Mouse (Mus musculus) mouse embryonic stem cell (cell line): ENCODE data around the gene Jak2.

ENCODE experiments used
- in situ Hi-C, 2 experiments: fragments of 300-500 bp; cut with MboI; formaldehyde crosslinking; loops; 1 replicate in 1 of 2; 3 replicates in 1 of 2; pipeline ENCODE4 v1.14.3; 2019 to 2020; ENCODE audit warnings: low sequenced_read_pairs in 2 of 2, low pct_unique_long_range_greater_than_20kb in 1 of 2, mixed read lengths in 1 of 2; ENCODE audit not compliant: unreplicated experiment in 1 of 2

Gene Jak2

DNA sequence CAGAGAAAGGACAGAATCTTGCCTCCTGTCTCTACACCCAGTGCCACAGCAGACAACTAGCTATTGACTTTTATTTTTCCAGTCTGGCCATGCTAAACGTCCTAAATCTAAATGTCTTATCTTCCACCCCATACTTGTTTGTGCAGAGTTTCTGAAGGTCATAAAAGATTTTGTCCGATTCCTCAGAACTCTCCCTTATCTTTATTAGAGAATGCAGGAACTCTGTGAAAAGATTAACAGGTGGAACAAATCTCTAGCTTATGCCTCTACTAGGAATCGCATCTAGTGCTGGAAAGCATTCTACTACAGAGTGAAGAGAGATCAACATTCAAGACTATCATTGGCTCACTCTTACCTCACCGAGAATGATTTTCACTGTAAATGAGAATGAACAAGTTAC lies 1.7 kb upstream of the Jak2 start:
- in situ Hi-C loops: loop anchor here in 1 of 2 experiments (10.0 kb wide), 1 partner anchor 185 kb away; no protein-coding TSS in a partner anchor

DNA sequence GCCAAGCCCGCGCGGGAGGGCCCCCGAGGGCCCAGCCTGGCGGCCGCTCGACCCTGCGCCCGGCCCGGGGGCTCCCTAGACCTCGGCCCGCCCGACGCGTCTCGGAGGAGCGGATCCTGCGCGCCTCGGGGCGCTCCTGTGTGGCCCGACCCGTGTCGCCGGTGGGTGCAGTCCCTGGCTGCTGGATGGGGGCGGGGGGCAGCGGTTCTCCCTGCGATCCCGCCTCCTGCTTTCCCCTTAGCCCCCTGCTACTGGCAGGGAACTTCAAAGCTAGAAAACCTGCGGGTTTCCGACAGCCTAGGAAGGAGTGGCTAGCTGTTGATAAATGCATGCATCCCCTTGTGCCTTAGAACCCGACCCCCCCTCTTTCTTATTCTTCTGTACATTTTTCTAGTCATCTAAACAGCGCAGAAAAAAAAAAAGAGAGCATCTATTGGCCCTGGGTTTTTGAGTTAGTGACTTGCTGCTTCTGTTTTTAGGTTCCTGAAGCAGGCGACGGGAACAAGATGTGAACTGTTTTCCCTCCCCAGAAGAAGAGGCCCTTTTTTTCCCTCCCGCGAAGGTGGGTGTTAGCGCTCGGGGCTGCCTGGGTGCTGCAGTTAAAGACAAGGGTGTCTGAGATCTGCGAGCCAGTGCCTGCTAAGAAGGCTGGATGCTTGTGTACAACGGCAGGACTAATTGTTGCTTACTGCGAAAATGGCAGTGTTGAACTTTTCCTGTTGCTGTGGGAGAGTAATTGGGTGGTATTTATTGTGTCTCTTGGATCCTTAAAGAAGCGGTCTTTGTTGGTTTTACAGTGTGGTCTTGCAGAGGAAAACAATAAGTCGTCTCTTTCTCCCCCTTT lies 552 bp downstream of the Jak2 start:
- in situ Hi-C loops: loop anchor here in 1 of 2 experiments (10.0 kb wide), 1 partner anchor 187 kb away; no protein-coding TSS in a partner anchor

DNA sequence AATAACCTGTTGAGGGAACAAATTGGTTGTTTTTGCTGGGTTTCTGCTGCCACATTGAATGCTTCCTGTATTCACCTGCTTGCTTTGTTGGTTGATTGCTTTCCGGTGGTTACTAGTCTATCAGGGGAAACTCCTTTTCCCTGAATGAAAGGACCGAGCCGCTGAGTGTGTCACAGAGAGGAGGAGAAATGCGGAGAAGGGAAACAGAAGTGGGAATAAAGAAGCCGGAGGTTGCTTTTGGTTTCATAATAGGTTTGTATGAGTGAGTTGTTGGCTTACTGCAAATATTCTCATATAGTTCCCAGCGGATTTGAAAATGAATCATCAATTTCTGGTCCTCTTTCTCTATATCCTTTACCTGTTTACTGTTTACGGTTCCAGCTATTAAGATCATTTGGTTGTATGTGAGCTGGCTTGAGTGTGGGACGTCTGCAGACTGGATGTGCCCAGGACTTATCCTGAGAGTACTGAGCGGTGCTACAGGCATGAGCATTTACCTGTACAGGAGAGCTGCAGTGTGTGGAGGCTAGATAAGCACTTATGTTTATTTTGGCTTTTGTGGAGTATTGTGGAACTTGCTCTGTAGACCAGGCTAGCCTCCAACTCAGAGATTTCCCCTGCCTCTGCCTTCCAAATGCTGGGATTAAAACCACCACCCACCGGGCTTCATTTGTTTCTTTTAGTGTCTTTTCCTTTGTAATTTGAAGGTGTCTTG lies 1.4 kb downstream of the Jak2 start:
- in situ Hi-C loops: loop anchor here in 1 of 2 experiments (10.0 kb wide), 1 partner anchor 188 kb away; no protein-coding TSS in a partner anchor

DNA sequence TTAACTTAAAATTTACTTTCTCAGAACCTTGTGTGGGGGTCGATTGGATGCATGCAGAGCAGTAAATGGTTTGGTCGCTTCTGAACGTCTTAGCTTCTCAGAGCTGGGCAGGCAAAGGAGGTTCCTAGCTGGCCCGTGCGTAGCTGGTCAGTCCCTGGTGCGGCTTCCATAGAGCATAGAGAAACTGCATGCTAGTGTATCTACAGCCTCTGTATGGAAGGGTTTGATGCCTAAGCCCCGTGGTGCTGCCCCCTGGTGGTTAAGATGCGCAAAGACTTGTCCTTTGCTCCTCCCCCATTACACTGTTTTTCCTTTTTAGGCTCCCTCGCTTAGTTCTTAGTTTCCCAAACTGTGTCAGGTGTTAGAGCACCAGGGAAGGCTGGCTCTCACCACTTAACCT lies 2.1 kb downstream of the Jak2 start:
- in situ Hi-C loops: loop anchor here in 1 of 2 experiments (10.0 kb wide), 1 partner anchor 189 kb away; no protein-coding TSS in a partner anchor

DNA sequence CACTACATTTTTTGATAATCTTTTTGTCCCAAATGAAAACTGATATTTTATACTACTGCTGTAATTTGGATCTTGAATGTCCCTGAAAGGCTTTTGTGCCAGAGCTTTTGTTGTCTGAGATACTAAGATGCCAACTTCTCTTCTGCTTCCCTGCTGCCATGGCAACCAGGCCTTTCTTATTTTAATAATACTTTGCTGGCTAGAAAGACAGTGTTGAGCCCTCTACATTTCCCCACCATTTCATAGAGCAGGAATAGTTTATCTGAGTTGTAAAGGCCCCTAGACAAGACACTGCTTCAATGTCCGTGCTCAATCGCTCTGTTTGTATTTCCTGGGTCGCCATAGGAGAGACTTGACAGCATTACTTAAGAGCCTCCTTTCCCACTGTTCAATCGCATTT lies 3.0 kb downstream of the Jak2 start:
- in situ Hi-C loops: loop anchor here in 1 of 2 experiments (10.0 kb wide), 1 partner anchor 190 kb away; no protein-coding TSS in a partner anchor

DNA sequence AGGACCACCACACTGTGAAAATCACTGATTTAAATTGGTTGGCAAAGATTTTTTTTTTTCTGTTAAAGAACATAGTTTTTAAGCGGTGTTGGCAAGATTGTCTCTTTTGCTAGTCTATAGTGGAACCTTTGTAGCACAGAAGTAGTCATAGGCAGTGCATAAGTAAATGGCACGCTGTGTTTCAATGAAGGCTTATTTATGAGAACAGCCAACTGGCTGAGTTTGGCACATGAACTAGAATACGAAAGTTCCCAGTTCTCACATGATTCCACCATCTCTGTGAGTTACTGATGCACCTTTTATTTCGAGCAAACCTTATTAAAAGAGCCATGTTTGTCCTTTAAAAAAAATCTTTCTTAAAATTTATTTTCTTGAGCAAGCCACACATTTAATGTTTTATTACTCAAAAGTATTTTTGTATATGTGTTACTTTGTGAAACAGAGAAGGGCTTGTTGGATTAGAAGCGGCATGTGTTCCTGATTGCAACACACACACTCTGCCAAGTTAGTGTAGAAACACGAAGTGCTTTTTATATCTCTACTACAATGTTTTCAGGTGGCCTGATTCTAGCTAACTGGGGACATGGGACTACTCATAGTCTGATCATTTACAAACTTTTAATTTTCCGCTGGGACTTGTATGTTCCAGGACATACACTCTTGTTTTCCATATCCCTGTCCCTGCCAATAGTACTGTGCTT lies 3.8 kb downstream of the Jak2 start:
- in situ Hi-C loops: loop anchor here in 1 of 2 experiments (10.0 kb wide), 1 partner anchor 191 kb away; no protein-coding TSS in a partner anchor

DNA sequence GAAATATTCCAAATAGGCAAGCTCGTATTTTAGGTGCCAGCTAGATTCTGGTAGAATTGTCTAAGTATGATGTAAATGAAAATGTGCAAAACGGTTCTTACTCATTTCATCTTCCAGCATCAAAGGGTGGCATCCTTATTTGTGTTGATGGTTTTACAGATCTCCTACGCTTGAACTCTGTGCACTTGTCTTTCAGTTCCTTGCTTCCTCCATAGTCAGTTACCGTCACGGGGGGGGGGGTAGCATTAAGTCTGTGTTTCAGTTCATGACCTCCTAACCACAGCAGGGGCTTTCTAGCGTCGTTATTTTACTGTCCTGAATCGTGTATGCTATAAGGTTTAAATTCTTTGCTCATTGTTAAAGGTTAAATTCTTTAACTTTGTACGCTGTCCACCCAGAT lies 10.0 kb downstream of the Jak2 start:
- in situ Hi-C loops: no loop called here

DNA sequence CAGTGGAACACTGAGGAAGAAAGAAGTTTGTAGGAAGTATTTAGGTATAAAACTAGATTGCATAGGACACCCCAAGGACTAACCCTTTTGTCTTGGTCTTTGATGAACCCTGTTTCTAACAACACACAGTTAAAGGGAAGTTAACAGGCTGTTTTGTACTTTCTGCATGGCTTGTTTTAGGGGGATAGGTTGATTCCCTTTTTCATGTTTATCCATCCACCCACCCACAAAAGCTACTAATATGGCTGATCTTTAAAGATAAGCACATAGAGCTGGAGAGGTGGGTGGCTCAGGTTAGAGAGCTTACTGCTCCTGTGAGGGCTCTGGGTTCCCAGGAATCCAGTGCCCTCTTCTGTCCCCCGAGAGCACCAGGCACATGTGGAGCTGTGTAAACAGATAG lies 11.9 kb downstream of the Jak2 start:
- in situ Hi-C loops: no loop called here

DNA sequence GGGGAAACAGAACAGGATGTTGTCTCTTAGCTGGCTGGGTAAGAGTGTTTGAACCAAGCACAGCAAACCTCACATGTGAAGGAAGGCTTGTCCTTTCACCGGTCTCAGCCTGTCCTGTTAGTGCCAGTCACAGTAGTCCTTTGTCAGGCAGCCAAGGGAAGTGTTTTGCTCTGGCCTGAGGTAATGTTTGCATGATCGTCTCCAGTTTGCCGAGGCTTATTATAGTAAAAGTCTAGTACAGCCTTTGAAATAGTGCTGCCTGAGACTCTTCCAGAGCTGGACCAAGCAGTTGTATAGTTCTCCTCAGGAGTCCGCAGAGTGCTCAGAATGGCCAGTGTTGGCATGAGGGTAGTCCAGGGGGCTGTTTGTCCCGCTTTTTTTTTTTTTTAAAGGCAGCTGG lies 13.9 kb downstream of the Jak2 start:
- in situ Hi-C loops: no loop called here

DNA sequence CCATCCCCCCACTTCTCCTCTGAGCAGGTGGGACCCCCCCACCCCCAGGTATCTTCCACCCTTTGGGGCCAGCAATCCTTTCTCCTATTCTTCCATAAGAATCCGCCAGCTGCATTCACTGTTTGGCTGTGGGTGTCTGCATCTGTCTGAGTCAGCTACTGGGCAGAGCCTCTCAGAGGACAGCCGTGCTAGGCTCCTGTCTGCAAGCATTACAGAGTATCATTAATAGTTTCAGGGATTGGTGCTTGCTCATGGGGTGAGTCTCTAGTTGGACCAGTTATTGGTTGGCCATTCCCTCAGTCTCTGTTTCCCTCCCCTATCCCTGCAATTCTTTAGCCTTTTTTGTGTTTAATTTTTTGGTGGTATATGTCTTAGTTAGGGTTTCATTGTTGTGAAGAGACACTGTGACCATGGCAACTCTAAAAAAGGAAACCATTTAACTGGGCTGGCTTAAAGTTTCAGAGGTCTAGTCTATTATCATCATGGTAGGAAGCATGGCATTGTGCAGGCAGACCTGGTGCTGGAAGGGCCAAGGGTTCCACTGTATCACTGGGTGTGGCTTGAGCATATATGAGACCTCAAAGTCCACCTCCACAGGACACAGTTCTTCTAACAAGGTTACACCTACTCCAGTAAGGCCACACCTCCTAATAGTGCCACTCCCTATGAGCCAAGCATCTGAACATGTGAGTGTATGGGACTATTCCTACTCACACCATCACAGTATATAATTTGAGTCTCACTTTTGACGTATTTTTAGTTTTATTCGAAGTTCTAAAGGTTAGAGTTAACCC lies 15.6 kb downstream of the Jak2 start:
- in situ Hi-C loops: no loop called here

DNA sequence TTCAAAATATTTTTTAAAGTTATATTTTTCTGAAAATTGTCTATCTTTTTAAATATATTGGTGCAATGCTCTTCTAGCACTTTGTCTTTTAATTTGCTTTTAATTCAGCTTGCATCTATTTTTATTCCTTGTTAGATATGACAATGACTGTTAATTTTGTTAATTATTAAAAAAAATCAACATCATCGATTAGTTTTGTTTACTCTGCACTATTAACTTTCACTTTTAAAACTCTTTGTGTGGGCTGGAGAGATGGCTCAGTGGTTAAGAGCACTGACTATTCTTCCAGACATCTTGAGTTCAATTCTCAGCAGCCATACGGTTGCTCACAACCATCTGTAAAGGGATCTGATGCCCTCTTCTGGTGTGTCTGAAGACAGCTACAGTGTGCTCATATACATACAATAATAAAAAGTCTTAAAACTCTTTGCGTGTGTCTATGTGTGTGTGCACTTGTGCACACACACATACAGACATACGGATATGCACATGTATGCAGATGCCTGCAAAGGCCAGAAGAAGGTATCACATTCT lies 17.2 kb downstream of the Jak2 start:
- in situ Hi-C loops: no loop called here

DNA sequence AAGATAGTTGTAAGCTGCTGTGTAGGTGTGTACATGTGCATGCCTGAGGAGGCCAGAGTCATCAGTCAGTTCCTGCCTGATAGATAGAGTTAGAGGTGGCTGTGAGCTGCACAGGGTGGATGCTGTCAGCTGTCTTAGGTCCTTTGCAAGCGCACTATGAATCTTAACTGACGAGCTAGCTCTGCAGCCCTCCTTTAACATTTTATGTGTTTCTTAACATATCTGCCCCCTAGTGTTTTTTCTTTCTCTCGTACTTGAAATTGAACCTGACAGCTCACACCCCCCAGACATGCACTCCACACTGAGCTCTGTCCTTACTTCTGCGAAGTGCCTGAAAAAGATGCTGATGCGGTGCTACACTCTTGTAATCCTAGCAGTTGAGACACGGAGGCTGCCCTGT lies 18.6 kb downstream of the Jak2 start:
- in situ Hi-C loops: no loop called here

DNA sequence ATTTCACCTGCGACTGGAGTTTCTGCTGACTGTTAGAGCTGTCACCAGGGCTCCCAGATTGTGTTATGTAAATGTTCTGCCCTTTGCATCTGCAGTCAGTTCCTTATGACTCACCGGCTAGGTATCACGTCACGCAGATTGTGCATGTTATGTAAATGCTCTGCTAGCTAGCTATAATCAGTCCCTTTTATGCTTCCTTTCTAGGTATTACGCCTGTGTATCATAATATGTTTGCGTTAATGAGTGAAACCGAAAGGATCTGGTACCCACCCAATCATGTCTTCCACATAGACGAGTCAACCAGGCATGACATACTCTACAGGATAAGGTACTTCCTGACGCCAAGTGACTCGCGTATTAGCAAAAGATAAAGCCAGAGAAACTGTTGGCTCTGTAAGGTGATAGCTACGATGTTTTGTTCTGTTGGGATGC lies 19.5 kb downstream of the Jak2 start:
- in situ Hi-C loops: no loop called here

DNA sequence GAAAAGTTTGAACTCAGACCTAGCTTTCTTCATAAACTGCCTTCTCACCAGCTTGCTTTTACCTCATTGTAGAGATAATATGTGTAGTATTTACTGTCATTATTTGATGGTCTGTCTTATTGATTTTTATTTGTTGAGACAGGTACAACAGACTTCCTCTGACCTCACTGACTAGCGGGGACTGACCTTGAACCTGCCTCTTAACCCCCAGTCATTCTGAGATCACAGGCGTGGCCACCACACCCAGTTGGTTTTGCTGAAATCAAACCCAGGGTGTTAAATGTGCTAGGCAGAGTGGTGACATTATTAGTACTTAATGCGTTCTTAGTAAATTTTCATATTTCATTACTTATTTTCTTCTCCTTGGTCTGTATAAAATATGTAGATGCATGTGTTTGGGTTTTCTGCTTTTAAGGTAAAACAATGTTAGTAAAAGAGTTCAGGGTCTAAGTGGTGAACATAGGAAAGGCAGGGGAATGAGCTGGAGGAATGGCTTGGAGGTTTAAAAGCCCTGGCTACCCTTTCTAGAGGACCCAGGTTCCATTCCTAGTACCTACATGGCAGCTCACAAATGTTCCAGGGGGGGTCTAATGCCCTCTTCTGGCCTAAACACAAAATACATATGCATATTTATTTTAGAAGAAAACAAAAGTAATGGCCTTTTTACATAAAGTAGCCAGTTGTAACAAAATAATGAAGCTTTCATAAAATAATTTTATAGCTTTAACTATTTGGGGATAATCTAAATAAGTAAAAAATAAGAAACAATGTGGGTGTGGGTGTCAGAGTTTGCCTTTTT lies 20.6 kb downstream of the Jak2 start:
- in situ Hi-C loops: no loop called here

DNA sequence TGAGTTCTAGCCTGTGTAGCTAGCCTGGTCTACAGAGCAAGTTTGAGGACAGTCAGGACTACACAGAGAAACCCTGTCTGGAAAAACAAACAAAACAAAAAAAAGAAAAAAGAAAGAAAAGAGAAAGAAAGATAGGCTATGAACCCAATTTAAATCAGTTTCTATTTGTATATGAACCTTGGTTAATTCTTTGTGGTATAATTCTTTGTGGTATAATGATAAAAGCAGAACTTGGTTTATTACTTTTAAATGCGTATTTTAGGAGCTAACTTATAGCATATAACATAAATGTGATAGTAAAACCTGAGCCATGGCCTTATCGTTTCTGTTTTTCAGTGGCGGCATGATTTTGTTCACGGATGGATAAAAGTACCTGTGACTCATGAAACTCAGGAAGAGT lies 24.8 kb downstream of the Jak2 start:
- in situ Hi-C loops: no loop called here

DNA sequence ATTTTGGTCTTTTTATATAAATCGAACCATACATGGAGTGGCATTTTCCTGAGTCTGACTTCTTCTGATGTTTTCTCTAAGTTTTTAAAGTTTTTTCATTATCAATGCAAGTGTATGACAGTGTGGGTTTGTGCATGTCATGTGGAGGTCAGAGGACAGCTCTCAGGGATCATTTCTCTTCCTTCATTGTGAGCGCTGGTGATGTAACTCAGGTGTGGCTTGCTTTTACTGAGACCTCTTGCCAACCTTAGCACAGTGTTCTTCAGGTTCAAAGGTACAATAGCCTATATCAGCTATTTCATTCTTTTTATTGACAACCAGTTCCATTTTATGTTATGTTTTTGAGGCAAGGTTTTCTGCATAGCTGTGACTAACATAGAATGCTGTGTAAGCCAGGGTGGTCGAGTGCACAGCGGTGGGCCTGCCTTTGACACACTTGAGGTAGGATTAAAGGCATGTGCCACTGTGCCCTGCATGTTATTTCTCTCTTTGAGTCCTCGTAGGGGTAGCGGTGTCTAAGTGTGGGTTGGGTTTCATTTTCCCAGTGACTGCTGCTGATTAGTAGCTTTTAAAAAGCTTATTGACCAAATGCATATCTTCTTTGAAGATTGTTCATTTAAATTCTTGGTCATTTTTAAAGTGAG lies 27.4 kb downstream of the Jak2 start:
- in situ Hi-C loops: no loop called here

DNA sequence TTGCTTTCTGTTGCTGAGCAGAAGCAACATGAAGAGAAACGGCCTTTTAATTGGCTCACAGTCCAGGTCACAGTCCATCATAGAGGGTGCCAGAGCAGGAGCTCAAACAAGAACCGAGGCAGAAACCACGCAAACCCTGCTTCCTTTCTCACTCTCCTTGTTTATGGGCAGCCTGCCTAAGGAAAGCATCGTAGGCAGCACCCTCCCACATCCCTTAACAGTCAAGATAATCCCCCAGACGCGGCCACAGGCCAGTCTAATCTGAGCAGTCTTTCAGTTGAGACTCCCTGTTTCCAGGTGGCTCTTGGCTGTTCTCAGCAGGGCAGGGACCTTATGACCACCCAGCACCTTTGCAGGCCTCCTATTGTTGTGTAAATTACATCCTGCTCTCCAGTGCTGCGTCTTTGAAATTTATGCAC lies 33.8 kb downstream of the Jak2 start:
- in situ Hi-C loops: no loop called here
